ENCODE assay signal across 9 mouse cellular contexts in genomic region chr5:118037798-118038484, GRCm38 (mm10). TPM values are rescaled to one million over a fixed set of nuclear protein-coding genes. Genes with fewer than 3 reads are reported as not detected.
A peak's percentile ranks its signal among the peaks of the same experiment; 100 is the strongest.
DNase-seq lines count a peak whose midpoint lies in the region; ATAC-seq lines count a peak whose summit lies in the region.
"Had no signal": no experiment of that assay in that cellular context is flagged by ENCODE, and none has a peak within 500 bp of the region (broad histone marks: within the 10 kb centered on the region; RNA-seq: fewer than 3 reads in every experiment).

No protein-coding gene starts in this region.

- peaks cover 16% of the 10 kb centered on the region for H3K4me1 ChIP-seq in heart, embryonic 11.5 days (ENCODE audit: control insufficient read depth, insufficient read depth, low read length)
- peaks cover 11% of the 10 kb centered on the region for H3K4me1 ChIP-seq in embryonic facial prominence, embryonic 15.5 days
- H3K4me1 ChIP-seq in midbrain, embryonic 14.5 days (ENCODE audit: control insufficient read depth, insufficient read depth, low read length) = peaks cover 11% of the 10 kb centered on the region; the same call in 1 of the 2 replicates

- H3K4me3 ChIP-seq in heart, embryonic 11.5 days (ENCODE audit: low read depth, low read length) = 0 out of 2 replicates have a peak overlapping the region, but pooled peaks have one; percentile 9
- no peak overlapping the region for H3K4me3 ChIP-seq in embryonic facial prominence, embryonic 15.5 days (replicated peaks)
- H3K4me3 ChIP-seq in midbrain, embryonic 14.5 days (replicated peaks; ENCODE audit: low read depth, low read length) = no peak overlapping the region
- H3K4me3 ChIP-seq: liver, embryonic 13.5 days had no signal

- no peak for DNase-seq in heart, postnatal 25 days (ENCODE audit: low spot score)
- DNase-seq in adrenal gland, postnatal 10 days = peak; percentile 68
- peak; percentile 77 for DNase-seq in midbrain, embryonic 14.5 days
- no peak for DNase-seq in spleen, postnatal 10 days (ENCODE audit: low spot score in 2 of 2)
- DNase-seq in gastrocnemius, adult 8-10 months (ENCODE audit: low spot score in 2 of 2) = no peak
- DNase-seq: liver, embryonic 13.5 days had no signal

- H3K4me2 ChIP-seq in heart, embryonic 11.5 days = peak overlapping the region; percentile 47
- peak overlapping the region; percentile 19; the same call in 1 of the 2 replicates for H3K4me2 ChIP-seq in embryonic facial prominence, embryonic 15.5 days (replicated peaks)
- peak overlapping the region; percentile 28 for H3K4me2 ChIP-seq in midbrain, embryonic 14.5 days (ENCODE audit: low read length)
- H3K4me2 ChIP-seq: liver, embryonic 13.5 days had no signal

- intact Hi-C loops in heart, postnatal 25 days (cut with DNase I) = no loop called here

- no peak overlapping the region; the same call in 1 of the 2 replicates for H3K9ac ChIP-seq in heart, embryonic 11.5 days (ENCODE audit: low read depth, low read length)
- no peak overlapping the region; the same call in 1 of the 2 replicates for H3K9ac ChIP-seq in embryonic facial prominence, embryonic 15.5 days
- H3K9ac ChIP-seq in midbrain, embryonic 14.5 days (replicated peaks; ENCODE audit: low read length) = no peak overlapping the region
- H3K9ac ChIP-seq: liver, embryonic 13.5 days had no signal

- 8% methylated on average over 10 of the region's 10 CpGs for WGBS in heart, embryonic 11.5 days (ENCODE audit: insufficient replicate concordance)
- WGBS in embryonic facial prominence, embryonic 15.5 days = 8% methylated on average over 10 of the region's 10 CpGs
- WGBS in midbrain, embryonic 14.5 days = 8% methylated on average over 10 of the region's 10 CpGs

- no peaks in the 10 kb centered on the region for H3K36me3 ChIP-seq in heart, embryonic 11.5 days (ENCODE audit: control insufficient read depth, insufficient read depth, low read length)
- H3K36me3 ChIP-seq in embryonic facial prominence, embryonic 15.5 days = no peaks in the 10 kb centered on the region
- H3K36me3 ChIP-seq in midbrain, embryonic 14.5 days (ENCODE audit: control insufficient read depth, insufficient read depth, low read length) = no peaks in the 10 kb centered on the region
- H3K36me3 ChIP-seq: liver, embryonic 13.5 days had no signal

- peak; percentile 65; the same call in 1 of the 2 replicates for ATAC-seq in heart, embryonic 11.5 days (replicated peaks; ENCODE audit: insufficient number of reproducible peaks, low FRiP score, low TSS enrichment)
- ATAC-seq in embryonic facial prominence, embryonic 15.5 days (ENCODE audit: insufficient number of reproducible peaks, low FRiP score, low TSS enrichment, low read depth) = peak; percentile 66
- peak; percentile 73 for ATAC-seq in inflammation-experienced regulatory T-cells, adult 6 months
- ATAC-seq in midbrain, embryonic 14.5 days (ENCODE audit: low FRiP score, low TSS enrichment) = peak; percentile 70; the same call in 1 of the 2 replicates

- no peaks in the 10 kb centered on the region for H3K9me3 ChIP-seq in heart, embryonic 11.5 days (replicated peaks; ENCODE audit: control insufficient read depth, low read length)
- H3K9me3 ChIP-seq in embryonic facial prominence, embryonic 15.5 days (replicated peaks) = no peaks in the 10 kb centered on the region
- H3K9me3 ChIP-seq in midbrain, embryonic 14.5 days (ENCODE audit: control insufficient read depth, low read length) = no peaks in the 10 kb centered on the region
- H3K9me3 ChIP-seq: liver, embryonic 13.5 days had no signal

- H3K27me3 ChIP-seq in heart, embryonic 11.5 days (ENCODE audit: control insufficient read depth, insufficient read depth, low read length) = no peaks in the 10 kb centered on the region
- no peaks in the 10 kb centered on the region for H3K27me3 ChIP-seq in embryonic facial prominence, embryonic 15.5 days
- H3K27me3 ChIP-seq in midbrain, embryonic 14.5 days (ENCODE audit: control insufficient read depth, insufficient read depth, low read length) = no peaks in the 10 kb centered on the region

- H3K27ac ChIP-seq in heart, embryonic 11.5 days (ENCODE audit: low read depth, low read length) = no peak overlapping the region
- H3K27ac ChIP-seq in embryonic facial prominence, embryonic 15.5 days (replicated peaks) = no peak overlapping the region
- H3K27ac ChIP-seq in midbrain, embryonic 14.5 days (replicated peaks; ENCODE audit: low read depth, low read length) = peak overlapping the region; percentile 61
- H3K27ac ChIP-seq: liver, embryonic 13.5 days had no signal

RNA-seq across cellular contexts. Expression of gene Tesc, which starts 10.4 kb away (rescaled TPM):
- 17.9 and 21.3 TPM in 2 replicates for polyA plus RNA-seq in heart, embryonic 11.5 days (2014; fragmentation: Nextera tagmentation; extraction: Ambion mirVana)
- 100 to 1,000 TPM; 192 to 217 TPM for total RNA-seq in heart, postnatal 25 days (2021)
- total RNA-seq in adrenal gland, postnatal 10 days (2021) = 10 to 100 TPM; 54.4 to 61.5 TPM
- polyA plus RNA-seq in embryonic facial prominence, embryonic 15.5 days (2015; fragmentation: Nextera tagmentation; extraction: Ambion mirVana) = 30.2 and 38.2 TPM in 2 replicates
- polyA plus RNA-seq in inflammation-experienced regulatory T-cells, adult 6 months (2017; shearing (Covaris generic)) = 1 to 10 TPM; 3.2 to 6.1 (median 5.5) TPM
- polyA plus RNA-seq in midbrain, embryonic 14.5 days (2014; fragmentation: Nextera tagmentation; extraction: Ambion mirVana) = 4.4 and 4.9 TPM in 2 replicates
- total RNA-seq in gastrocnemius, adult 8-10 months (2022) = 1 to 10 TPM in 1 of 4 experiments, under 1 TPM in 2, not detected in 1; 0.41 to 1.3 (median 0.75) TPM

Comparison
In these comparisons a context has a peak if more than half of its experiments do, and no peak if none do; other contexts are left out.
1. DNase-seq: peak in adrenal gland, postnatal 10 days (single experiment) and midbrain, embryonic 14.5 days (single experiment); none in heart, postnatal 25 days (single experiment), spleen, postnatal 10 days (0 of 2) and gastrocnemius, adult 8-10 months (0 of 2).
2. Peak in every context shown above with its lines, with median percentiles within 50 percentile points of each other: ATAC-seq and H3K4me2 ChIP-seq.